Mouse (Mus musculus) T-helper 2 cell (primary cell): ENCODE data around the gene Rbms1.

Source experiments
- in situ Hi-C: fragments of 300-600 bp; cut with MboI, MseI; formaldehyde crosslinking; loops from one replicate; pipeline ENCODE4 v1.15.1; 2025; ENCODE audit warnings: high pct_unique_total_duplicates

The Rbms1 gene

DNA sequence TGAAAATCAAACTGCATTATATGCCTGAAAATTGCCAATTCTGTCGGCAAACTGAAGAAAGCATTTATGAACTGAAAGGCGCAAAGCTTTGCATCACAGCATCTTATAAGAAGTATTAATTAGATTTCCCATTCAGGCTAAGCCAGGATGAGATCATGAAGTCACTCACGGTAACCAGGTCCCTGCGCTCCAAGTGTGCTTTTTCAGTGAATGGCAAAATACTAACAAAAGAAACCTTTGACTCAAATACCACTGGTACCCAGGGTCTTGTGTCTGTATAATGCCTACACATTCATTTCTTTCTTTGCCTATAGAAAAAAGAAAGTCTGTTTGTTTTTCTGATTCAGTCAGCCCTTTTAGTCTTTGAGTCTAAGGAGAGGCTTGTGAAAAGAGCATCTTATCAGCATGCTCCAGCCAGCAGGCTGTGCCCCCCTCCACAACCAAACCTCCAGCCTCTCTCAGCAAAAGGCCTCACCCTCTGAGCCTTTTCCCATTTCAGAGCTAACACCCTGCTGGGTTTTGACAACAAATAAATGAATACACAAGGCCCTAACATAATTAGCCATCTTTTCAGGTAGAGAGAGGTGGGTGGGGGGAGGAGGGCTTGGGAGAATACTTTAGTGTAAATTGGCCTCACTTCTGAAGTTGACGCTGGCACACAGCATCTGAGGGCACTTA is 83.7 kb downstream of the Rbms1 start:
- in situ Hi-C loops, result loop anchor here (10.0 kb wide), 1 partner anchor 606 kb away; no protein-coding TSS in a partner anchor

DNA sequence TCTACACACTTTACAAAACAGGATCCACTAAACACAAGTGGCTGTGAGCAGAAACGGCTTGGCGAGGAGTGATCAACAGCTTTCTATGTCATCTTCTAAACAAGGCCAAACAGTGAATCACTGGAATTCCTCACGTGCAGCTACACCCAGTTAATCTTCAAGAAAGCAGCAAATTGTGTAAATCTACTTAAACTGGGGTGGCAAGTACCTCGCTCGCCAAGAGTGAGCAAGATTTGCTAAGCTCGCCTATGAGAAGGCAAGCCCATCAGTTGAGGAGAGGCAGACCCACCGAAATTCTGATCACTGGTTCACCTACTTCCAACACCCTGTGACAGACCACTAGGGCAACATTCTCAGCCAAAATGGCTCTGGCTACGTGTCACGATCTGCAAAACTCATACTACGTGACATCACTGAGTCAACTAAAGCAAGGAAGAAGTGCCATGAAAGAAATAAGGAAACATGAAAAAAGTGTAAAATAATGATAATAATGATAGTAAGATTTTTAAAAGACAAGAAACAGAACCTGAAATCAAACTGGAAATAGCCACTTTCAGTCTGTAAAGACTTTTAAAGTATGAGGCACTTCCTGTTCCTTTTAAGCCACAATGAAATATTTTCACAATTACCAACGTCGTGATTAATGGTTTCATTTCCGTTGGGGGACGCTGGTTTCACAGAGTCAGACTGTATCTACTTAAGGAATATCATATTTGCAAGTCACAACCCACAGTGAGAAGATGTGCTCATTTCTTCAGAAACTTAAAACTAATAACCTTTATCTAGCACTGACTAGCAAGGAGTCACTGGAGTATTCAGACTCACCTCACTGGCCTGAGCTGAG is 85.2 kb downstream of the Rbms1 start:
- in situ Hi-C loops, result loop anchor here (10.0 kb wide), 1 partner anchor 607 kb away; no protein-coding TSS in a partner anchor

- in situ Hi-C loops, result loop anchor here (10.0 kb wide), 1 partner anchor 608 kb away; no protein-coding TSS in a partner anchor
These were observed 86.1 kb downstream of the Rbms1 start for GRCm38 (mm10) chr2:60876891-60877290.

- in situ Hi-C loops, result loop anchor here (10.0 kb wide), 1 partner anchor 613 kb away; no protein-coding TSS in a partner anchor
These were observed 90.7 kb downstream of the Rbms1 start for GRCm38 (mm10) chr2:60872095-60872811.

GRCm38 (mm10) chr2:60871001-60871400 is 92.0 kb downstream of the Rbms1 start:
- in situ Hi-C loops, result loop anchor here (10.0 kb wide), 1 partner anchor 614 kb away; no protein-coding TSS in a partner anchor

DNA sequence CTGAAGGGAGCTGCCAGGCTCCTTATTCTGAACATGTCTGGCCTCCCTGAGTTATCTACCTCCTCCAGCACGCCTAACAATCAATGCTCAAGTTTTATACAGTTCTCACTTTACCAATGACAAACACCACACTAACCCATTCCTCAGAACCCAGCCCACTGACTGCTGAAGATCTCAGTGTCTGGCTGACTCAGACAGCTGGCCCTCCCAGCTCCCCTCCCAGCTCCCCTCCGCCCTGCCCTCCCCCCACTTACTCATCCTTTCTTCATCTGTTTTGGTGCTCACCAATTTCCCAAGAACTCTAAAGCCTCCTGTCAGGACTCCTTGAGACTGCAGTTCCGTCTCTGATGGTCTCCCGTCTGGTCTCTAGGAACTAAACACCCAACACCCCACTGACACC is 92.5 kb downstream of the Rbms1 start:
- in situ Hi-C loops, result loop anchor here (10.0 kb wide), 1 partner anchor 614 kb away; no protein-coding TSS in a partner anchor

DNA sequence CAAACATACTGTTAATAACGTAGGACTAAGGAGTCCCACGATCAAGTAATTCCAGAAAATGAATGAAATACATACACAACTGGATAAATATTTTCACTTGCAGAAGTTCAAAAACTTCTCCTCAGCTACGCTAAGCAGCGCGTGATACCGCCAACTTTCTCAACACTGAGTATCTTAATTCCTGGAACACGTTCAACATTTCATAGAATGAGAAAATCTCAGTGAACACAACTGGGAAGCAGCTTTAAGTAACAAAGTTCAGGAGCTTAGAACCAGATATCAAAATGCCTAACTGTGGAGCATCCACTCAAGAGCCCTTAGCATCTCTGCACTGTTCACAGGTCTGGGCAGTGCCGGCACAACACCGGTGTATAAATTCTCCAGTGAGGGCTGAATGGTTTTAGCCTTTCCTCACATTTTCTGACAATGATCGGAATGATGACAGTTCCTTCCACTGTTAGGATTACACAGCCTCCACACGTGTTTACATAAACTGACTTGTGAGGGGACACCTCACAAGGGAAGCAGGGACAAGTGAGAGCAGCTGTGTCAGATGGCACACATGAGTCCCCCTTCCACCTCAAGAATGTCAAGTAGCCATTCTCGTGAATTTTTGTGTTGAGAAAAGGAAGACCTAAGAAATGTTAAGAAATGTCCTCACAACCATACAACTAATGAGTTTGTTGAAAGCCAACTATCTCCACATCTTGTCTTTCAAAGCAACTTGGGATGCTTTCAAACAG is 93.8 kb downstream of the Rbms1 start:
- in situ Hi-C loops, result no loop called here

GRCm38 (mm10) chr2:60868060-60868662 is 94.8 kb downstream of the Rbms1 start:
- in situ Hi-C loops, result no loop called here

DNA sequence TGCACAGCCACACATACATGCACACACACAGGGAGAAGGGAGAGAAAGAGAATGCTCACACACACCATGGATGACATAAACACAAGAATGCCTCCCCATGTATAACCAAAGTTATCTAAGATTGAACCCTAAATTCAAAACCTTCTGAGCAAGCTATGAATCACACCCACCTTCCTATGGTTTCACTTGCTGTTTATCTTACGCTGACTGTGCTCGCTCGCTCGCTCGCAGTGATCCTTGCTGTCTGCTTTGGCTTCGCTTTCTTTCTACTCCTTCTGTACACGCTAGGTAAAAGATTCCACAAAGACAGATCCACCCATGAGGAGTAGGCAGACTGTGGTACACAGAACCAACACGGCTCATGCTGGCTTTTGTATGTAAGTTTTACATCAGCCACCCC is 95.7 kb downstream of the Rbms1 start:
- in situ Hi-C loops, result no loop called here

DNA sequence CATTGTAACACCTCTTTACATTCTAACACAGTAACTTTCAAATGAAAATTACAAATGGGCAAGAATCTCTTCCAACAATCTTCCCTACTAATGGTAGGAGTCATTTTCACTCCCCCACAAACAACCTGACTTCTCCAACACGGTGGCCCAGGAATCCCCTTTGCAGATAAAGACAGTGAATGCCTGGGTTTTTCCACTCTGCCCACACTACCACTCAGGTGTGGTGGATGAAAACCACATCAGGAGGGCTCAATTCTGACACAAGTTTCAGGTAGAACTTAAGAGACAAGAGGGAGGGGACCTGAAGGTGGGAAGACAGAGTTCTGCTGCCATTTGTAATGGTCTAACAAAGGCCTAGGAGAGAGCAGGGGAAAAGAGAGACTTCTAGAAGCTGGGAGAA is 97.1 kb downstream of the Rbms1 start:
- in situ Hi-C loops, result no loop called here

- in situ Hi-C loops, result no loop called here
These were observed 98.0 kb downstream of the Rbms1 start for GRCm38 (mm10) chr2:60864977-60865376.

- in situ Hi-C loops, result no loop called here
These were observed 98.7 kb downstream of the Rbms1 start for GRCm38 (mm10) chr2:60864256-60864795.

- in situ Hi-C loops, result no loop called here
These were observed 99.2 kb downstream of the Rbms1 start for GRCm38 (mm10) chr2:60863827-60864226.

- in situ Hi-C loops, result no loop called here
These were observed 99.9 kb downstream of the Rbms1 start for GRCm38 (mm10) chr2:60862913-60863711.

DNA sequence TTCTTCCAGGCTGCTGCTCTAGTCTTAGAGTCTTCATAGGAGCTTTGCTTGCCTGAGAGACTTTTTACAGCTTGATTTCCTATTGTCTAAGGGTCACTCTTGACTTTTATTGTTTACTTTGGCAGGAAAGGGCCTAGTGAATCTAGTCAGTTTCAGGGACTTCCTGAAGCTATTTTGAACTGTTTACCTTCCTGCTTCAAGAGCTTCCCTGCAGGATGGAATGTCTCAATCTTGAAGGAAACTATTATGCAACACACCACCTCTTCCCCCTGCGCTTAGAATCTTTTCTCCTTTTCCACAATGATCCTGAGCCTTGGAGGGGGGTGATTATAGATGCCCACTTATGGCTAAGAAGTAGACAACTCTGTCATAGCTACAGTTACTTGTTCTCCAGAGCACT is 104.9 kb downstream of the Rbms1 start:
- in situ Hi-C loops, result no loop called here

DNA sequence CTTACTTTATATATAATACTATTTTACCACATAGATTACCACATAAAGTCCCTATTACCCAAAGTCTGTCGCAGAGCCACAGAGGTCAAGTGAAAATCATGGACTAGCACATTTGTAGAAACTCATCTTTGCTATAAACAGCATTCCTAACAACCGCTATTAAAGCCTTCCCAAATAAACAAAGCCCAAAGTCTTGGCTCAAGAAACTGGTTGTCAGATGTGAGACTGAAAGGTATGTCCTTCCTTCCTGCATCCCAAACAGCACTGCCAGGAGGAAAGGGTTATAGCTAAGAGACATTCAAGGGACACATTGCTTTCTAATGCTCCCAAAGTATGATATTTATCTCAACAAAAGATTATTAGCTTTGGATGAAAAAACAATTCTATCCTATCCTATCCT is 106.9 kb downstream of the Rbms1 start:
- in situ Hi-C loops, result no loop called here

- in situ Hi-C loops, result no loop called here
These were observed 108.0 kb downstream of the Rbms1 start for GRCm38 (mm10) chr2:60855006-60855405.

DNA sequence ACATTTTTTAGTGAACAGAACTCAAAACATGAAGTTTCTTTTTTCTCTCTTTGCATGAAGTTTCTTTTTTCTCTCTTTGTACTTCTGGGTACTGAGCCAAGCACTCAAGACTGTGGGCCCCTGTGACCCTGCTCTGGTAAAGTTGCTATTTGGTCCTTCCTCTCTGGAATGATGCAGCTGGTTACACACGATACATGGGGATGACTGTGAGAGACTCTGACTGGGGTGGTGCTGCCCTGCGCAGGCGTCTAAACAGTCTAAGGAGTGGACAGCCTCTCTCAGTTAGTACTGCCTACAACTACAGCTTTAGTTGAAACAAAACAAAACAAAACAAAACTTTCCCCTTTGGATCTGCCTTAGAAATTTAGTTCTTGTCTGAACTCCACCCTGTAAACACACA is 111.1 kb downstream of the Rbms1 start:
- in situ Hi-C loops, result no loop called here

DNA sequence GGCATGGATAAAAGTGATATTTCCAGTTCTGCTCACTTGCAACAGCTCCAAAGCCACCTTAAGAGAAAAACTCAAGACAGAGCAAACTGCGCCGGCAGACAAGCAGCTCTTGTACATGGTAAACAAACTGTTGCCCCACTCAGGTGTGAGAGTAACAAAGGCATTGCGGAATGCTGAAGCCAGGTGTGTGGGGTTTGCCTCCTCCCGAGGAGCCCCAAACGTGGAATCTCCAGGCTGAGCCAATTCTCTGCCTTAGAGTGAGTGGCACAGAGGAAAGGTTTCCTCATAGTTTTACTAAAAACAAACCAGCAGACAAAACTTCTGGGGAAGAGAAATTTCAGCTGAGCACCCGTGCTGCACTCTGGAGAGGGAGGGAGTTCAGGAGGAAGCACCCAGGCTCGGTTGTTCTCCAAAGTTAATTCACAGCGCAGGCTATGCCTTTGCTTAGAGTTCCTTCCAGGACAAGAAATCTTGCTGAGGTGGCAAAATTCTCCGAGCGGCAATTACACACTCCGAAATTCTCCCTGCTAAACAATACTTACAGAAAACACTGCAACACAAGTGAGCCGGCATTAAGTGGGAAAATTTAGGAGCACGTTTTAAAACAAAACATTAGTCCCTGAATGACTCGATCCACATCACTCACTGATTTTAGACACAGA is 111.8 kb downstream of the Rbms1 start:
- in situ Hi-C loops, result no loop called here
